Mouse (Mus musculus): ENCODE measurements around the gene Slc13a2. TPM values are rescaled to one million over a fixed set of nuclear protein-coding genes. Genes with fewer than 3 reads are reported as not detected.

Slc13a2 gene
- polyA plus RNA-seq, 1 experiment from 2014 or later = not detected

DNA sequence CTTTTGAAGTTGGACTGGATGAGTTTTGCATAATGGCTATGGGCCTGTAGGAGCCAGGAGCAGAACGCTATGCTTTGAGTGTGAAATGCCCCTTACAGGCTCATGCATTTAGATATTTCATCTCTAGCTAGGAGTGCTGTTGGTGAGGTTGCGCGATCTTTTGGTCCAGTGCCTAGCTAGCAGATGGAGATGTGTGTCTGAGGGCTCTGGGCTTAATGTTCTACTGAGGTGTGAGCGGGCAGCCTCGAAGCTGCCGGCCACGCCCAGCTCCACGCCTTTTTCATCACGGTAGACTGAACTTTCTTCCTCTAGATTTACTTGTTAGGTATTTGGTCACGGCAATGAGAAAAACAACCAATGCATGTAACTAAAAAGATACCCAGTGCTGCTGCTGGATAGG is 9.2 kb upstream of the Slc13a2 start:
- H3K27ac ChIP-seq = no peak overlapping the region
- WGBS (ENCODE audit: insufficient replicate concordance) = 64% methylated on average over 10 of the region's 10 CpGs
- ATAC-seq (ENCODE audit: low read depth) = no peak

DNA sequence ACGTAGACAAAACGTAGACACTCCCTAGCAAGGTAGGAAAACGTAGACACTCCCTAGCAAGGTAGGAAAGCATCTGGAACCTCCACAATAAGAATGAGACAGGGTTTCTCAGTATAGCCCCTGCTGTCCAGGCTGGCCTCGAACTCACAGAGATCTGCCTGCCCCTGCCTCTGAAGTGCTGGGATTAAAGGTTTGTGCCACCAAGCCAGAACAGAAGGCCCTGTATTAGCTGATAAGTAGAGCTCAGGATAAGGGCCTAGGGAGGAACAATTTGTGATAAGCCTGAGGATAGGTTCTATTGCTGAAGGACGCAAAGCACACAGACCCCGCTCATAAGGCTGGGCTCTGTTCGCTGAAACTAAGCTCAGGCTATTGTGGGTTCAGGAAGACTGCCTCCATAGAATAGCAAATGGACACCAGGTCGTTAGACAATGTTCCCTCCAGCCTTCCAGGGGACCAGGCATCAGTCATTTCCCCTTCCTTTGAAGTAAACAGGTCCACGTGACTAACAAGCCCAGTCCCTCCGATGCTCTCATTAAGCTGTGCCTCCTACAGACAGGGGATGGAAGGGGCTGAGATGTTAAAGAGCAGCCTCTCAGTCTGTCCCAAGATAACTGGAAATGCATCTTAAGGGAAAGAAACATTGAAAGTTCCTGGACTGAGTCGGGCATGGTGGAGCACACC is 8.3 kb upstream of the Slc13a2 start:
- ATAC-seq (ENCODE audit: low read depth) = no peak

More for the DNA sequence above, 9.2 kb upstream of the Slc13a2 start:
- no peaks in the 10 kb centered on the region for H3K9me3 ChIP-seq (replicated peaks)
- H3K36me3 ChIP-seq = no peaks in the 10 kb centered on the region
- no peak for DNase-seq
- H3K9ac ChIP-seq = no peak overlapping the region
- peaks cover 11% of the 10 kb centered on the region for H3K4me1 ChIP-seq (replicated peaks)
- no peak overlapping the region for H3K4me2 ChIP-seq
- peaks cover 7% of the 10 kb centered on the region; the same call in 1 of the 2 replicates for H3K27me3 ChIP-seq
- no peak overlapping the region for H3K4me3 ChIP-seq (replicated peaks)

DNA sequence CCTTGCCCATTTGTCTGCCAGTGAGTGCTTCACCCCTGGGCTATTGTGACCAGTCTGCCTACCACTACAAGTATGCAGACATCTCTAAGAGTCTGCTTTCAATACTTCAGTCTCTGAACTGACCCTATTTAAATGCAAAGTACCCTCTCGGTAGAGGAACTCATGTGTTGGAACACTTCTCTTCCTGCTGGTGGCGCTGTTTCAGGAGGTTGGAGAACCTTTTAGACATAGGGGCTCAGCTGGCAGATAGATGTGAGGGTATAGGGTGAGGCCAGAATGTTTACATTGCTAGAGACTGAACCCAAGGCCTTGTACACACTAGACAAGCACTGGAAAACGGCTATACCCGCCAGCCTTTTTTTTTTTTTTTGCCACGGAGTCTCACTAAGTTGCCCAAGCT is 6.3 kb upstream of the Slc13a2 start:
- H3K9me3 ChIP-seq (replicated peaks) = no peaks in the 10 kb centered on the region
- DNase-seq = no peak

More for the DNA sequence above, 8.3 kb upstream of the Slc13a2 start:
- H3K9ac ChIP-seq = no peak overlapping the region
- no peaks in the 10 kb centered on the region for H3K9me3 ChIP-seq (replicated peaks)
- 0 out of 2 replicates have a peak, but pooled peaks cover 4% of the 10 kb centered on the region for H3K4me1 ChIP-seq (replicated peaks)
- DNase-seq = no peak
- H3K36me3 ChIP-seq = no peaks in the 10 kb centered on the region
- WGBS (ENCODE audit: insufficient replicate concordance) = 41% methylated on average over 11 of the region's 11 CpGs
- H3K27ac ChIP-seq = no peak overlapping the region
- H3K4me3 ChIP-seq (replicated peaks) = no peak overlapping the region
- H3K4me2 ChIP-seq = no peak overlapping the region
- H3K27me3 ChIP-seq = peaks cover 4% of the 10 kb centered on the region; the same call in 1 of the 2 replicates

DNA sequence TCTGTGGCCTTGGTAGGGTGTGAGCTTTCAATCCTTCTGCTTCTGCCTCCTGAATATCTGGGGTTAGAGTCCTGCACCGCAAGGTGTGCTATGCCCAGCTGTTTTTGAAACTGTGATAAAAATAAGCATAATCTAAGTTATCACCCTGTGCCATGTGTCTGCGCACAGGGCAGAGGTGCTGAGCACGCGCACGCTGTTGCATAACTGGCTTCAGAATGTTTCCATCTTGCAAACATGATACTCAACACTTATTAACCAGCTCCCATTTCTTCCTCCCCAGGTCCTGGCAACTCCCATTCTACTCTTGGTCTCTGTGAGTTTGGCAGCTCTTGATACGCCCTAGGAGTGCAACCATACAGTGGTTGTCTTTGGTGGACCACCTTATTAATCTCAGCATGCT is 5.6 kb upstream of the Slc13a2 start:
- Histone ChIP-seq H3K4me2 (no peak overlapping the region), H3K27ac (no peak overlapping the region), H3K9ac (no peak overlapping the region), H3K36me3 (no peaks in the 10 kb centered on the region), H3K27me3 (peaks cover 6% of the 10 kb centered on the region), H3K4me3 (replicated peaks) (no peak overlapping the region), H3K4me1 (replicated peaks) (0 out of 2 replicates have a peak, but pooled peaks cover 4% of the 10 kb centered on the region), H3K9me3 (replicated peaks) (no peaks in the 10 kb centered on the region)
- DNase-seq (no peak), ATAC-seq (ENCODE audit: low read depth) (no peak)
- WGBS (ENCODE audit: insufficient replicate concordance) = 69% methylated on average over 6 of the region's 6 CpGs

More for the DNA sequence above, 6.3 kb upstream of the Slc13a2 start:
- WGBS (ENCODE audit: insufficient replicate concordance) = 71% methylated on average over 5 of the region's 5 CpGs
- H3K9ac ChIP-seq = no peak overlapping the region
- no peak overlapping the region for H3K27ac ChIP-seq
- no peak overlapping the region for H3K4me2 ChIP-seq
- no peak for ATAC-seq (ENCODE audit: low read depth)
- 0 out of 2 replicates have a peak, but pooled peaks cover 4% of the 10 kb centered on the region for H3K4me1 ChIP-seq (replicated peaks)
- H3K36me3 ChIP-seq = no peaks in the 10 kb centered on the region
- H3K4me3 ChIP-seq (replicated peaks) = no peak overlapping the region
- 0 out of 2 replicates have a peak, but pooled peaks cover 2% of the 10 kb centered on the region for H3K27me3 ChIP-seq

DNA sequence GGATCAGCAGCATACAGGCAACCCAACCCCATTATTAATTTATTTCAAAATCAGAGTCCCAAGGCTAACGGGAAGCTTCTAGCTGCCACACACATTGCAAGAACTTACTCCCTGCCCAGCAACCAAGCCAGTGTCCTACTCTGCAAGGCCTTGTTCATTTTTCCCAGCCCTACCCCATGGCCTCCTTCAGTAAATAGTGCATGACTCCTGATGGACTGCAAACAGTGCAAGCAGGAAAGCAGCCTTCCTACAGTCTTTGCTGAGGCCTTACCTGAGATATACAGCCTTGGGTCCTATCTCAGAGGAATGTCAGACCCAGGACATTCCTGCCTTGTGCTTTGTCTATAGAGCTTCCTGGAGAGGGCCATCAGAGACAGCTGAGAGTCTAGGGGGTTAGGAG is 3.6 kb upstream of the Slc13a2 start:
- Histone ChIP-seq H3K4me3 (replicated peaks) (no peak overlapping the region), H3K4me1 (replicated peaks) (peaks cover 11% of the 10 kb centered on the region), H3K27me3 (peaks cover 22% of the 10 kb centered on the region), H3K4me2 (no peak overlapping the region), H3K9ac (no peak overlapping the region), H3K36me3 (no peaks in the 10 kb centered on the region), H3K27ac (no peak overlapping the region), H3K9me3 (replicated peaks) (no peaks in the 10 kb centered on the region)
- DNase-seq = no peak
- ATAC-seq (ENCODE audit: low read depth) = no peak
- WGBS (ENCODE audit: insufficient replicate concordance) = 90% methylated on average over 1 of the region's 1 CpGs

DNA sequence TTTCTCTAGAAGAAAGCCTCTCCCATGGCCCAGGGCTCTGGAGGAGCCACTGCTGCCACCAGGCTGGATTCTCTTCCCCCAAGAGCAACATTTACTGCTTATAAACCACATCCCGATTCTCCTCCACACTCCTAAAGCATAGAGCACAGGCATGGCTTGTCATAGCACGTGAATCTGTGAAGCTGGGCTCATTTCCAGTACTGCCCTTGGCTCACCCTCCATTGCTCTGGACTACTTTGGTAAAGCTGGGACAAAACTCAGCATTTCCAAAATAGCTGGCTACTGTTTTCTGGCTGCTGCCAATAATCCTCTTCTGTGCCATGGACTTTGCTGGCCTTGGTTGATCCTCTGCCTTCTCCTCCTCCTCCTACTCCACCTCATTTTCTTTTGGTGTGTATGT is 2.3 kb upstream of the Slc13a2 start:
- Histone ChIP-seq H3K4me2 (no peak overlapping the region), H3K9ac (no peak overlapping the region), H3K27me3 (peaks cover 26% of the 10 kb centered on the region), H3K4me1 (replicated peaks) (peaks cover 11% of the 10 kb centered on the region), H3K9me3 (replicated peaks) (no peaks in the 10 kb centered on the region), H3K27ac (no peak overlapping the region), H3K36me3 (no peaks in the 10 kb centered on the region), H3K4me3 (replicated peaks) (no peak overlapping the region)
- no peak for ATAC-seq (ENCODE audit: low read depth)
- no peak for DNase-seq
- WGBS (ENCODE audit: insufficient replicate concordance) = 42% methylated on average over 2 of the region's 2 CpGs

DNA sequence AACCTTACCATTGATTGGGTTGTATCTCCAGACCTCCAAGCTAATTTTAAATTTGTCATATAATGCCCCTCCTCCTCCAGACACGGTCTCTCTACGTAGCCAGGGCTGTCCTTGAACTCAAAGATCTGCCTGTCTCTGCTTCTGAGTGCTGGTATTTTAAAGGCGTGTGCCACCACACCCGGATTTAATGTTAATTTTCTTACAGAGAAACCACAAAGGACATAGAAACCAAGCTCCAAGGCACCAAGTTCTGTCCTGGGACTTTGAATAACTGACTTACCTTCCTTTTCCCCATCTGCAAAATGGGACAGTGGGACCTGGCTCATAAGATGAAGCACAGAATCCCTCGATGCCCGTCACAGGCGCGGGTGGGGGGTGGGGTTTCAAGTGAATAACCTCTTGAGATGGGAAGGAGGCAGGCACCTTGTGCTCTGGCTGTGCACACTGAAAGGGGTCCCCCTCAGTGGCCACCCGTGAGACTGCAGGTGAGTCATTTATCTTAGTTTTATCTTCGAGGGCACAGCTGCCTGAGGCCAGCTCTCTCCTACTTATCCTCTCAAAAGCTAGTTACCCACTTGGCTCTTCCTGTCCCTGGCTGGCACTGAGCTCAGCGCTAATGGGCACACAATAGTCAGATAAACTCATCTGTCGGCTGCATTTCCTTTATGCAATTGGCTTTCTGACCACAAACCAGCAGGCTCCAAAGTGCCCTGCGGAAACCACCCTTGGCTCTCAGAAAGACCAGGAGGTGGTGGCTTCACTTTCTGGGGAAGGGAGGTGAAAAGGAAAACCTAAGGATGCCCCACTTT is 612 bp downstream of the Slc13a2 start:
- ATAC-seq (ENCODE audit: low read depth) (no peak), DNase-seq (no peak)
- WGBS (ENCODE audit: insufficient replicate concordance) = 35% methylated on average over 13 of the region's 13 CpGs
- H3K27ac ChIP-seq = no peak overlapping the region
- no peaks in the 10 kb centered on the region for H3K9me3 ChIP-seq (replicated peaks)
- no peak overlapping the region for H3K4me3 ChIP-seq (replicated peaks)
- H3K27me3 ChIP-seq = peaks cover 29% of the 10 kb centered on the region
- no peak overlapping the region for H3K9ac ChIP-seq
- H3K4me2 ChIP-seq = no peak overlapping the region
- no peaks in the 10 kb centered on the region for H3K36me3 ChIP-seq
- peaks cover 11% of the 10 kb centered on the region for H3K4me1 ChIP-seq (replicated peaks)

DNA sequence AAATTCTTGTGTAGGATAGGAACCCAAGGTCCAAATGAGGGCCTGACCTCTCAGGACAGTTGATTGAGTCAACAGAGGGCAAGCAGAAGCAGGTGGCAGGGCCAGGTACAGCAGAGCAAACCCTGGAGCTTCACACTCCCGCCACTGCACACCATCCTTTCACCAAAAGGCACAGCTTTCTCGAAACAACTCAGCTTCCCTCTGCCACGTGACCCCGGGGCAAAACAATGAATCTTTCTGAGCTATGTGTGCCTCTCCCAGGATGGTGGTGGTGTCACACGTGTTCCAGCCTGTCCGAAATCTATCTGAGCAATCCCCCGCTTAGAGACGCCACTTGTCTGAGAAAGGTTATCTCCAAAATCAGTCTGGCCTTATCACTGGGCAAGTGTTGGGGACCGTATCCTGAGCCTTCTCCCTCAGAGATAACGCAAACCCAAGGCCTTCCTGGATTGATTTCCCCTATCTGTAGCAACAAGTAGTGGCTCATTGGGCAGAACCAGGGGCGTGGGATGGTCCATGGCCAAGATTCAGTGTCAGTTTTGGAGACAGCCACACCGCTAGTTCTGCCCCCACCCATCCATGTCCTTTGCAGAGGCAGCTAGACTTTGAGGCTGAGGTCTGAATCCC is 1.6 kb downstream of the Slc13a2 start:
- WGBS (ENCODE audit: insufficient replicate concordance) = 13% methylated on average over 12 of the region's 12 CpGs
- peaks cover 29% of the 10 kb centered on the region for H3K27me3 ChIP-seq
- H3K9ac ChIP-seq = no peak overlapping the region
- no peak for DNase-seq
- H3K4me3 ChIP-seq (replicated peaks) = no peak overlapping the region
- H3K4me1 ChIP-seq (replicated peaks) = peaks cover 11% of the 10 kb centered on the region
- no peaks in the 10 kb centered on the region for H3K36me3 ChIP-seq
- H3K9me3 ChIP-seq (replicated peaks) = no peaks in the 10 kb centered on the region
- no peak for ATAC-seq (ENCODE audit: low read depth)
- no peak overlapping the region for H3K4me2 ChIP-seq
- no peak overlapping the region for H3K27ac ChIP-seq

DNA sequence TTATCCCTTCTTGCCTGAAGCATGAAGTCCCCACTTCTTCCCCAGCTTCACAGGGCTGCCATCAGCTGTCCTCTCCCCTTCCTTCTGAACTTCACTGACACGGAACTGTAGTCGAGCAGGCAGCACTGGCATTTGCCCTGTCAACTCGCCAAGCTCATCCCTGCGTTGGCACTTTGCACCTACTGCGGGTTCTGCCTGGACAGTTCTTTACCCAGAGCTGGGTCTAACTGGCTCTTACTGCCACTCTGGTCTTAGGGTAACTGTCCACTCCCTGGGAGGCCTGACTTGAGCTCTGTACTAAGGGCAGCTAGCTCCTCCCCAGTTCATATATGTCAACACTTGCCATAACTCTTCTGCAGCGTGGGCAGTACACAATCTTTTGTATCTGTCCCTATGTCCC is 5.2 kb downstream of the Slc13a2 start:
- Histone ChIP-seq H3K4me2 (no peak overlapping the region), H3K27ac (no peak overlapping the region), H3K4me1 (replicated peaks) (peaks cover 11% of the 10 kb centered on the region), H3K36me3 (no peaks in the 10 kb centered on the region), H3K4me3 (replicated peaks) (no peak overlapping the region), H3K9ac (no peak overlapping the region), H3K27me3 (peaks cover 15% of the 10 kb centered on the region), H3K9me3 (replicated peaks) (no peaks in the 10 kb centered on the region)
- 66% methylated on average over 6 of the region's 6 CpGs for WGBS (ENCODE audit: insufficient replicate concordance)
- ATAC-seq (ENCODE audit: low read depth) = no peak
- DNase-seq = no peak

DNA sequence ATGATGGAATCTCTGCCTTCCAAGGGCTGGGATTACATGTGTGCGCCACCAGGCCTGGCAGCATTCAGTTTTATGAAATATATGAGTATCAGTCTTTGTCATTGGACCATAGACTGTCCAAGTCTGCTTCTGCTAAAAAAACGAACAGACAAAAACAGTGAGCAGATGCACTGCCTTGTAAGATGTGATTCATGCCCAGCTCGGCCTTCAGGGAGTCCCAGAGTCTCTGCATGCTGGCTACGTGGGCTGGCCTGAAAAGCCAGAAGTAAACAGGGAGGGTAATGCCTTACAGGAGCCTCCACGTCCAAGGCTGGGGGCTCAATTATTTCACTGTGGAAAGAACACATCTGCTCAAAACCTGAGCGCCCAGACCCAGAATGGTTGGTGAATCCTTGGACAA is 9.2 kb downstream of the Slc13a2 start:
- no peak overlapping the region for H3K4me2 ChIP-seq
- 59% methylated on average over 6 of the region's 6 CpGs for WGBS (ENCODE audit: insufficient replicate concordance)
- no peak for ATAC-seq (ENCODE audit: low read depth)
- no peak overlapping the region for H3K4me3 ChIP-seq (replicated peaks)
- DNase-seq = no peak
- no peak overlapping the region for H3K27ac ChIP-seq
- H3K4me1 ChIP-seq (replicated peaks) = peaks cover 17% of the 10 kb centered on the region
- no peaks in the 10 kb centered on the region for H3K9me3 ChIP-seq (replicated peaks)
- H3K9ac ChIP-seq = no peak overlapping the region
- no peaks in the 10 kb centered on the region for H3K36me3 ChIP-seq
- peaks cover 2% of the 10 kb centered on the region; the same call in 1 of the 2 replicates for H3K27me3 ChIP-seq

DNA sequence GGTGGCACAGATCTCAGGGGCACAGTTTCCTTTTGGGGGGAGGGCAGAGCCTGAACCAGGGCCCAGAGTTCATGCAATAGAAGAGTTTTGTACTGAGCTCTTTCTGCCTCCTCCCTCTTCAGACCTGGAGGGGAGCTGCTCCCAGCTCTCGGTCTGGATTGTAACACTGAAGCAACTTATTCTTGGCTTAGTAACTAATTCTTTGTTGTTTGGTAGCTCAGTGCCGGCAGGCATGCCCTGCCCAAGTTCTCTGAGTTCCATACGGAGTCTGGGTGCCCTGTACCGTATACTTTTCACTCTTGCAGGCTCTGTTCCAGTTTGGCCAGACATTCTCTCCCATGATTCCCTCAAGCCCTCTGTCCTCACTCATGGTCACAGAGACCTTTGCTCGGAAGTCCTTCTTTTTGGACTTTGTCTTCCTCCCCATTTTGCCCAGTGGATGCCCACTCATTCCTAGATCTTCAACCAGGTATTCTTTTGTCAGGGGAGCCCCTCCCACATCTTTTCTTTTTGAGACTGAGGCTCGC is 9.6 kb downstream of the Slc13a2 start:
- Histone ChIP-seq H3K4me3 (replicated peaks) (no peak overlapping the region), H3K4me1 (replicated peaks) (peaks cover 17% of the 10 kb centered on the region), H3K36me3 (no peaks in the 10 kb centered on the region), H3K4me2 (no peak overlapping the region), H3K9ac (no peak overlapping the region), H3K27me3 (peaks cover 2% of the 10 kb centered on the region; the same call in 1 of the 2 replicates), H3K9me3 (replicated peaks) (no peaks in the 10 kb centered on the region), H3K27ac (no peak overlapping the region)
- 72% methylated on average over 6 of the region's 6 CpGs for WGBS (ENCODE audit: insufficient replicate concordance)
- DNase-seq = no peak
- no peak for ATAC-seq (ENCODE audit: low read depth)
